Mouse (Mus musculus) A20 (cell line): ENCODE results near the gene Uck2.

Source experiments
- DNase-seq: peaks from one replicate; pipeline ENCODE4 v3.0.0-alpha.2; 2011; ENCODE audit warnings: low read depth, low spot score

Uck2 gene

GRCm38 (mm10) chr1:167256724-167257302 is 28.3 kb downstream of the Uck2 start:
- no peak for DNase-seq

- no peak for DNase-seq
These were observed 31.5 kb downstream of the Uck2 start for GRCm38 (mm10) chr1:167253579-167253978.

DNA sequence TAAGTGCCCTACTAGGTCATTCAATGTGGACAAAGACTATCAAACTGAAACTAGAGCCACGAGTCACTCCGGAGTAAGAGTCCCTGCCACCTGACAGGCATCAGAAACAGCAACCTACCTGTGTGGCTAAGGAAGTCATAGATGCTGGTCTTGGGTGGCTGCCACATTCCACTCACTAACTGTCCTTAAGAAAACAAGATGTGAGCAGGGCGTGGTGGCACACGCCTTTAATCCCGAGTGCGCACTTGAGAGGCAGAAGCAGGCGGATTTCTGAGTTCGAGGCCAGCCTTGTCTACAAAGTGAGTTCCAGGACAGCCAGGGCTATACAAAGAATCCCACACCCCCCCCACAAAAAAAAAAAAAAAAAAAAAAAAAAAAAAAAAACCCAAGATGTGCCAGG is 35.2 kb downstream of the Uck2 start:
- DNase-seq, result no peak

- no peak for DNase-seq
These were observed 35.9 kb downstream of the Uck2 start for GRCm38 (mm10) chr1:167249252-167249651.

DNA sequence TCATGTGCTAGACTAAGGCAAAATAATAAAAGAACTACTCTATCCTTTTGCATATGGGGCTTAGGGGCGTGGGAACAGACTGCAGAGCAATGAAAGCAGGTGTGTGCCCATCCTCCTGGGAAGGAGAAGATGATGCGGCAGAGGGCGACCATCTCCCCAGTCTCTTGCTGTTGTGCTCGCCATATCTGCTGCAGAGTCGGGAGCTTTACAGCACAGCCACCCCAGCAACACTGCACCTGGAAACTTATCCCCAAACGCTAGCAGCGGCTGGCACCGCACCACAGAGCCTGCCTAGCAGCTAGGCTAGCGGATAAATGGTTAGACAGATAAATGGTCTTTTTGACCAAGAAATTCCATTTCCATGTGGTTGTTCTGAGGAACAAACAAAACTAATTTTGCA is 37.2 kb downstream of the Uck2 start:
- DNase-seq, result no peak

DNA sequence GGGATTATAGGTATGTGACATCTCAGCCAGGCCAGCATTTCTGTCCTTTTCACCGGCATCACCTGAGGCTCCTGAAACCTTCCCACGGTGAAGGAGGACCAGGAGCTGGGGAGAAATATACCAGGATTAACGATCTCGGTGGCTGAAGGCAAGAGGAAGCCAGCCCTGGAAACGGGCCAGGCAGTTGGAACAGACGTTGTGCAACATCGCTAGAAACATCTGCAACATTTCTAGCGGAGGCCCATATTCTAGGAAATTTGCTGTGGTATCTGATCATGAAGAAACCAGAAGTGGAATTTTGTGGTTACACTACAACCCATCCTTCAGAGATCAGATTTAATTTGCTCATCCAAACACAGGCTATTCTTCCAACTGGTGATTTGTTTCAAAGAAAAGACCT is 38.1 kb downstream of the Uck2 start:
- DNase-seq, result no peak

DNA sequence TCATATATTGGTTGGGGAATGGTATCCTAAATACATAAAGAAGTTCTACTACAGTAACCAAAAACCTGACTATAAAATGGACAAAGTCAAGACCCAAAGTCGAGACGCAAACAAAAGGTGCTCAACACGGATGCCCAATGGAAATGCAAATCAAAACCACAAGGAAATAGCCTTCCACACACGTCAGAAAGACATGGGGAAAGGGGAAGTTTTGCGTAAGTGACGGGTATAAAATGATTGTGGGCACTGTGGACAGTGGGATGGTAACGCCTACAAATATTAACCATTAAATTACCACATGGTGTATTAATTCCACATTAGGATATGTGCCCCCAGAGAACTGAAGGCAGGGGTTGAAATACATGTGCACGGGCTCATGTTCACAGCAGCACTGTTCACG is 38.8 kb downstream of the Uck2 start:
- peak; percentile 37 for DNase-seq

GRCm38 (mm10) chr1:167245180-167245641 is 39.9 kb downstream of the Uck2 start:
- DNase-seq, result peak; percentile 25

DNA sequence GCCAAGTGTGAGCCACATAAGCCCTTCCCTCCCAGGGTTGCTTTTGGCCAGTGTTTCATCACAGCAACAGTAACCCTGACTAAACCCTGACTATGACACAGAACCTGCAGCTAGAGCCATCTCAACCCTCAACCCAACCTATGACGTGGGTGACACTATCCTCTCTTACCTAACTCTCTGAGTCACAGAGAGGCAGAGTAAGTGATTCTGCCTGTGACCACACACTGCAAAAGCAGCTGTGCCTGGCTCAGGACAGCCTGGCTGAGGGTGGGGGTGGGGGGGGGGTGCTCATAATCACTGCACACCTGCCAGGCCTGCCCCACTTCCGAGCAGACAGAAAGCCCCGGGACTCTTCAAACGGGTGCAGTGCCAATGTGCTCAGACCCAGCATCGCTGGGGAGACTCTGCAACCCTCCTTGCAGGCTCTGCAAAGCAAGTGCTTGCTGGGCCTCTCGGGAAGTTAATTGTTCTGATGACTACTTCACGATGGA is 42.9 kb downstream of the Uck2 start:
- DNase-seq, result peak; percentile 84

DNA sequence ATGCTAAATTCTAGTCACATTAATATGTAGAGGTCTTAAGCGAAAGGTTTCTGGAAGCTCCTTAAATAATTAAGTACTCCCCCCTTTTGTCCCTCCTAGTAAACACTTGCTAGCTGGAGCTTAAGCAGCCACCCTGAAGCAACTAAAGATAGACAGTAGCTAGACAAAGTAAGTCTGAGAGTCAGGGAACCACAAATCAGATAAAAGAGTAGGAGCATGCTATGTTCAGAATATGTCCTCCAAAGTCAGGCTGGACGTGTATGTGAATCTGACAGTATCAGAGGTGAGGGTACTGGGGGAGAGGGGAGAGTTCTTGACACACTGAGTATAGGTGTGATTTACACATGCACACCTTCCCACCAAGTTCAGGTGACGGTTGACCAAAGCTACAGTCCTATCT is 43.6 kb downstream of the Uck2 start:
- DNase-seq, result no peak

- no peak for DNase-seq
These were observed 44.8 kb downstream of the Uck2 start for GRCm38 (mm10) chr1:167240361-167240760.

DNA sequence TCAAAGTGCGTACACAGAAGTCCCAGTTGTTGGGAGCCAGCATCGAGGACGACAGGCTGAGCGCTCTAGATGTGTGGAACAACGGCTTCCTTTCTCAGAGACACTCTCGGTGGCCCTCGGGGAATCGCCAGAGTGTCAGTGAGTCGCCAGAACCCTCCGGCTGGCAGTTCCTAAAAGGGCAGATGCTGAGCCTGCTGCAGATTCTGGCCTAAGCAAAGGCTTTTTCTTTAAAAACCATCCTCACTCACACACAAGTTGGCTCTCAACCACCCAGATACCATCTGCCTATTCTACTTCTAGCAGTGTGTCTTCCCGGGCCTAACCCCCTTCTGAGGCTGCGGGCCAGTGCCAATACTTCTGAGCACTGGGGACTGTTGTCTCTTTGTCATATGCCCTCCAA is 45.2 kb downstream of the Uck2 start:
- DNase-seq, result no peak

DNA sequence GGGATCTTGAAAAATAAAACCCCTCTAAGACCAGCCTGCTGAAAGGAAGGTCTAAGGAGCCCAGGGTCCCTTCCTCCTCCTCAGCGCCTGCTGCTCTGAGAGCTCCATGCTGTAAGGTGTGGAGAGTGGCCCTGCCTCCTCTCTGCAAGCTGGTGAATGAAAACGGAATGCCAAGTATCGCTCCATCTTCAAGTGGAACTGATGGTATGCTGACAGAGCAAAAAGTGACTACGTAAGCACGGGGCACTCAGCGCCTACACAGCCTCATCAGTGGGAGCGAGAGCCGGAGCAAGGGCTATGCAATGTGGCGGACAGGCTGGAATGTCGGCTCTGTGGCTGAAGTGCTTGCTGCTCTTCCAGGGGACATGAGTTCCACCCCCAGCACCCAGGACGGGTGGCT is 47.3 kb downstream of the Uck2 start:
- DNase-seq, result no peak

GRCm38 (mm10) chr1:167236790-167237189 is 48.3 kb downstream of the Uck2 start:
- DNase-seq, result no peak

GRCm38 (mm10) chr1:167234344-167234743 is 50.8 kb downstream of the Uck2 start:
- no peak for DNase-seq

DNA sequence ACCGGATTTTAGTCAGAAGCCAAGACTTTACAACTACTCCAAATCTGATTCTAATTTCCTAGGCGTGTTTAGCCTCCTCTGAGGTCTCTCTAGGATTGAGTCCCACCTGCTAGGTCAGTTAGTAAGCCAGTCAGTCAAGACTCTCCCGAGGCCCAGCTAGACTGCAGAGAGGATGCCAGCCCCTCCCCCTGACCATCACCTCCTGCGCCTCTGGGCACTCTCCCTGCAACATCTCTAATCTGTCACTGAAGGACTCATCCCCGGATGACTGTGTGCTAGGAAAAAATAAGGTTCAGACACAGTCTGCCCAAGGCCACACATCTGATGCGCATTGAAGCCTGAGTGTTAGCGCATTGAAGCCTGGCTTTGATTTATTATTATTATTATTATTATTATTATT is 52.2 kb downstream of the Uck2 start:
- DNase-seq, result no peak

DNA sequence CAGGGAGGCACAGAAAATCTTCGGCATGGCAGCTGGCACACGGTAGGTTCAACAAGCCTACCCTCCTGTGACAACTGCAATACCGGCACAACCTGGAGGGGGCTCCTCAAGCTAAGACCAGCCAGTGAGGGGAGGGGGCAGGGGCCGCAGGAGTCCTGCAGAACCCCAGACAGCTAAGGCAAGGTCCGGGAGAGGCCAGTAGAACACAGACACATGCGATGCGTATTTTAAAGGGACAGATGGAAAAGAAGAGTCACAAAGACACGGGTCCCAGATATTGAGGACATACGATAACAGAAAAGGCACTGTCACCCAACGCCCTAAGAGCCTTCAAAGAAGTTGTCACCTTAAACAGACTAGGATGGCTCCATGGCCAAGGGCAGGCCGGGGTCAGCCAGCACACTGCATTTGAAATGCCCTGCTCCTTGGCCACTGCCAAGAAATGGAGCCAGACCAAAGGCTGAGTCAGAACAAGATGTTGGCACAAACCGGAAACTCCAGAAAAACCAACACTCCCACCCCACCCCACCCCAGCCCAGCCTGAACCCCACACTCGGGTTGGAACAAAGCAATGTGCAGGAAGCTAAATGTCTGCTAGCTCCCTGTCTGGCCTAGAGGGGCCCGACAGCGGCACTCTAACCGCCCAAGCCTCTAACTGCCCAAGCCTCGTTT is 53.4 kb downstream of the Uck2 start:
- peak; percentile 18 for DNase-seq

GRCm38 (mm10) chr1:167230930-167231611 is 54.0 kb downstream of the Uck2 start:
- DNase-seq, result no peak

GRCm38 (mm10) chr1:167222382-167223010 is 62.6 kb downstream of the Uck2 start:
- DNase-seq, result no peak

GRCm38 (mm10) chr1:167220303-167221174 is 64.6 kb downstream of the Uck2 start:
- DNase-seq, result peak; percentile 80

DNA sequence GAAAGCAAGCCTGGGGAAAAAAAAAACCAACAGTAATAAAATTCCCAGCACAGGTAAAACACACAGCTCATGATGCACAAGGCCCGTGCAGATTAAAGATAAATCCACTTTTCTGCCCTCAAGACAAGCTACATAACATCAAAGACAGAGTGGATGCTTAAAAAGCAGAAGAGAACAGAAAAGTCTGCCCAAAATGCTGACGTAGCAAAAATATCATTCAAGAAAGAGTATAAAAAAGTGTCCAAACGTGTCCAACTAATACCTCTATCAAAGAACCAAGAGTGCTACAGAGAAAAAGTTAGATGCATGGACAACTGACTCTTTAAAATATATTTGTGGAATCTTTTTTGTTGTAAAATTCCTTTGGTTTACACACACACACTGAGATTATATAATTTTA is 69.7 kb downstream of the Uck2 start:
- no peak for DNase-seq
